Mouse (Mus musculus): Measurements from ENCODE around the gene Slc30a2. TPM values are rescaled to one million over a fixed set of nuclear protein-coding genes. Genes with fewer than 3 reads are reported as not detected.

The Slc30a2 gene
- not detected for polyA plus RNA-seq (2014; fragmentation: Illumina TruSeq; extraction: RNeasy Lipid Tissue Mini Kit (QIAGEN cat#74804); ENCODE audit: low read depth, low replicate concordance)

DNA sequence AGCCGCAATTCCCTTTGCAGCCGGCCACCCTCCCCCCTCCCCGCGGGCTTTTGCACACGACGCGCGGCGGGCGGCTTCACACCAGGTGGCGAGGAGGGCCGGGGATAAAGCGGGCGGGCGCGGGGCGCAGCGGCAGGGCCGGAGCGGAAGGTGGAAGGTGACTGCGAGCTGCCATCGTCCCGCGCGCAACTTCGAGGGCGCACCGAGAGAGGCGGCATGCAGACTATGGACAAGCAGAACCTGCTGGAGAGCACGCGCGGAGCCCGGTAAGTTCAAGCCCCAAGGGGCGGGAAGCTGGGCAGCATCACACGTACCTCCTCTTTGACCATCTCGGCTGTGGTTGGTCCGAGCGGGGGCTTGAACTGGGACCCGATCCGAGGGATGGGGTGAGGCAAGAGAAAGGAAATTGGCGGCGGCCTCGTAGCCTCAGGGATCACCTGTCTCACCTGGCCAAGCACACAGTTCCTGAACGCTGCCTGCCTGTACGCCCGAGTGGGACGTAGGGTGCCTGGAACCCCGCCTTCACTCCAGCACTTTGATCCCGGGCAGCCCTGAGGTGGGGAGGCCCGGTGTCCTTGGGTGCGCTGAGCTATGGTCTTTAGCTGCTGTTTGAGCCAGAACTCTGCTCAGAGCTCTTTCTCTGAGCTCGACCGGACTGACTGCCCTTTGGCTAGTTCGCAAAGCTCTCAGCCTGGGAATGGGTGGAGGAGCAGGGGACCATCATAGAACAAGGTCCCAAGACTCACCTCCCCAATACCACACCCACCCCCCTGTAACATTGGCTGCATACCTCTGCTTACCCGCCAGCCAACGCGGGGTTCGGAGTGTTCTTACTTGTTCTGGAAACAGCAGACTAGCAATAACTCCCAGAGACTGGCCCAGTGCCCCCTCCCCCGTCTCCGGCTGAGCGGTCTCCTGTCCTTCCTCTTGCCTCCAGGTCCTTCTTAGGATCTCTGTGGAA, at the start of gene Slc30a2:
Gene Slc30a2 (plus strand): TSS at position 111 of the 961 bp plus-strand sequence.

DNA sequence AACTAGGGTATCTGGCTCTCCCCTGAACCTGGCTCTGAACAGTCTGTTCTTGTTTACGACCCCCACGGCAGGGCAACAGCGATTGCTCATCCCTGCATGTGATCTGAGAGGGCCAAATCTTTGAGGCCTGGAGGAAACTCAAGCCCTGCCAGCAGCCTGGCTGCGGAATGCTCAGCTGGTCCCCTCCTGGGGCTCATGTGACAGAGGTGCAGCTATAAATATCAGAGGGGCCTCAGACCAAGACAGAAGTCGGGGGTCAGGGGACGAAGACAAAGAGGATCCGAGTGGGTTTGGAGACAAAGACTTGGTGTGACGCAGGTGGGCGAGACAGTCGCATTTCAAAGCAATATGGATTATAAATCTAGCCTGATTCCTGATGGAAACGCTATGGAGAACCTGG, 28.1 kb upstream of the Slc30a2 start, which contains the start of gene Trim63:
Gene Trim63 (plus strand): TSS at position 245 of the 400 bp plus-strand sequence.

DNA sequence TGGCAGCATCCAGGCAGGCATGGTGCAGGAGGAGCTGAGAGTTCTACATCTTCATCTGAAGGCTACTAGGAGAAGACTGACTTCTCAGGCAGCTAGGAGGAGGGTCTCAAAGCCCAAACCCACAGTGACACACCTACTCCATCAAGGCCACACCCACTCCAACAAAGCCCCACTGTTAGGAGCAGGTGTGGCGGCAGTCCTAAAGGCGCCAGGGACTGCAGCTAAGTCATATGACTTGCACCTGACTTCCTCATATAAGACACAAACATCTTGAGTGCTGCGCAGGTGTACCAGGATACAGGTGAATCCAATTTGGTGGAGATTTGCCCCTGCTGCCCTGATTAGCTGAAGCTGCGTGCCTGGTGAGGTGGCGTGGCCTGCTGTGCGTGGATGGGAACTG, 40.8 kb downstream of the Slc30a2 start, which contains the start of gene Extl1:
Gene Extl1 (minus strand): TSS at position 101 of the 400 bp plus-strand sequence.

DNA sequence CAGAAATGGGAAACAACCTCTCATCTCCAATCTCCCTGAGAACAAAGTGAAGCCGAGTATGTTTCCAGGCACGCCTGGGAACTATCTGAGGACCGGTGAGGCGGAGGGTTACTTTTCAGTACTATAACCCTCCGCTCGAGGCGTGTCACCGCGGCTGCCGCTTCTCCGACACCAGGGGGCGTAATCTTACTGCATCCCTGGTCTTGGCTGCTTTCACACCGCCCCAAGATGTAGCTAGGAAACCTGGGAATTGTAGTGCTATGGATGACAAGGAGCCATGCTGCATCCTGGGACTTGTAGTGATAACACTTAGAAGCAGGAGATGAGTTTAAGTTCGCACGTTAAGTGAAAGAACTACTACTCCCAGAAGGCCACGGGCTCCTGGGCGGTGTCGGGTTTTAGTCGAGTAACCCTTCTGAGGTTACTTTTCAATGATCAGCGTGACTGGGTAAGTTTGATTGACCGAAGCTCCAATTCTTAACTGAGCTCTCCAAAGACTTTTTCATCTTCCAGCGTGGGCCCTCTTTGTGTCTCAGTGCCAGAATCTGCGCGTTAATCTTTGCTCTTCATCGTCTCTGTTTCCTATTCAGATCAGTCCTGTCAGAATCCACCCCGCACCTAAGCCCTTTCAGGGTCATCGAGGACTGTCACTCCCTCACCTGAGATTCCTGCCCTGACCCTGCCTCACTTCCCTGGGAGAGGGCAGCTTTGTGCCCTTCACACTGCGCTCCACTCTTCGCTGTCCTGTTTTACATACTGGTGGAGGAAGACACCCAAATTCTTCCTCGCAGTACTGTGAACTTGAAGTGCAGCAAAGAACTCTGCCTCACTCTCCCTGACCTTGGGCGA, 53.2 kb downstream of the Slc30a2 start, which contains the start of gene Pafah2:
Gene Pafah2 (plus strand): TSS at position 344 of the 849 bp plus-strand sequence.

Other genes starting within 250 kb of the Slc30a2 start
- gene Cd52, start 248.1 kb upstream of the Slc30a2 start, polyA plus RNA-seq (2014; fragmentation: Illumina TruSeq; extraction: RNeasy Lipid Tissue Mini Kit (QIAGEN cat#74804); ENCODE audit: low read depth, low replicate concordance), result 9.6 TPM
- not detected for gene Ubxn11, start 240.6 kb upstream of the Slc30a2 start, polyA plus RNA-seq (2014; fragmentation: Illumina TruSeq; extraction: RNeasy Lipid Tissue Mini Kit (QIAGEN cat#74804); ENCODE audit: low read depth, low replicate concordance)
- 1.2 TPM for gene Sh3bgrl3, start 214.4 kb upstream of the Slc30a2 start, polyA plus RNA-seq (2014; fragmentation: Illumina TruSeq; extraction: RNeasy Lipid Tissue Mini Kit (QIAGEN cat#74804); ENCODE audit: low read depth, low replicate concordance)
- gene Cep85, start 156.1 kb upstream of the Slc30a2 start, polyA plus RNA-seq (2014; fragmentation: Illumina TruSeq; extraction: RNeasy Lipid Tissue Mini Kit (QIAGEN cat#74804); ENCODE audit: low read depth, low replicate concordance), result 20.6 TPM
- gene Gm7534, start 140.2 kb upstream of the Slc30a2 start, polyA plus RNA-seq (2014; fragmentation: Illumina TruSeq; extraction: RNeasy Lipid Tissue Mini Kit (QIAGEN cat#74804); ENCODE audit: low read depth, low replicate concordance), result not detected
- gene Catsper4, start 115.8 kb upstream of the Slc30a2 start, polyA plus RNA-seq (2014; fragmentation: Illumina TruSeq; extraction: RNeasy Lipid Tissue Mini Kit (QIAGEN cat#74804); ENCODE audit: low read depth, low replicate concordance), result not detected
- gene Cnksr1, start 104.8 kb upstream of the Slc30a2 start, polyA plus RNA-seq (2014; fragmentation: Illumina TruSeq; extraction: RNeasy Lipid Tissue Mini Kit (QIAGEN cat#74804); ENCODE audit: low read depth, low replicate concordance), result not detected
- gene E130218I03Rik, start 99.5 kb upstream of the Slc30a2 start, polyA plus RNA-seq (2014; fragmentation: Illumina TruSeq; extraction: RNeasy Lipid Tissue Mini Kit (QIAGEN cat#74804); ENCODE audit: low read depth, low replicate concordance), result not detected
- gene Zfp593, start 97.6 kb upstream of the Slc30a2 start, polyA plus RNA-seq (2014; fragmentation: Illumina TruSeq; extraction: RNeasy Lipid Tissue Mini Kit (QIAGEN cat#74804); ENCODE audit: low read depth, low replicate concordance), result 0.32 TPM
- not detected for gene Gm30191, start 96.2 kb upstream of the Slc30a2 start, polyA plus RNA-seq (2014; fragmentation: Illumina TruSeq; extraction: RNeasy Lipid Tissue Mini Kit (QIAGEN cat#74804); ENCODE audit: low read depth, low replicate concordance)
- gene Grrp1, start 89.1 kb upstream of the Slc30a2 start, polyA plus RNA-seq (2014; fragmentation: Illumina TruSeq; extraction: RNeasy Lipid Tissue Mini Kit (QIAGEN cat#74804); ENCODE audit: low read depth, low replicate concordance), result not detected
- 8.1 TPM for gene Pdik1l, start 55.3 kb upstream of the Slc30a2 start, polyA plus RNA-seq (2014; fragmentation: Illumina TruSeq; extraction: RNeasy Lipid Tissue Mini Kit (QIAGEN cat#74804); ENCODE audit: low read depth, low replicate concordance)
- gene Trim63, start 28.1 kb upstream of the Slc30a2 start, polyA plus RNA-seq (2014; fragmentation: Illumina TruSeq; extraction: RNeasy Lipid Tissue Mini Kit (QIAGEN cat#74804); ENCODE audit: low read depth, low replicate concordance), result not detected
- gene Extl1, start 40.7 kb downstream of the Slc30a2 start, polyA plus RNA-seq (2014; fragmentation: Illumina TruSeq; extraction: RNeasy Lipid Tissue Mini Kit (QIAGEN cat#74804); ENCODE audit: low read depth, low replicate concordance), result 0.19 TPM
- gene Pafah2, start 53.1 kb downstream of the Slc30a2 start, polyA plus RNA-seq (2014; fragmentation: Illumina TruSeq; extraction: RNeasy Lipid Tissue Mini Kit (QIAGEN cat#74804); ENCODE audit: low read depth, low replicate concordance), result 47.7 TPM
- 6.3 TPM for gene Stmn1, start 125.1 kb downstream of the Slc30a2 start, polyA plus RNA-seq (2014; fragmentation: Illumina TruSeq; extraction: RNeasy Lipid Tissue Mini Kit (QIAGEN cat#74804); ENCODE audit: low read depth, low replicate concordance)
- 5.0 TPM for gene Paqr7, start 153.5 kb downstream of the Slc30a2 start, polyA plus RNA-seq (2014; fragmentation: Illumina TruSeq; extraction: RNeasy Lipid Tissue Mini Kit (QIAGEN cat#74804); ENCODE audit: low read depth, low replicate concordance)
- not detected for gene Aunip, start 167.8 kb downstream of the Slc30a2 start, polyA plus RNA-seq (2014; fragmentation: Illumina TruSeq; extraction: RNeasy Lipid Tissue Mini Kit (QIAGEN cat#74804); ENCODE audit: low read depth, low replicate concordance)
- gene Mtfr1l, start 192.2 kb downstream of the Slc30a2 start, polyA plus RNA-seq (2014; fragmentation: Illumina TruSeq; extraction: RNeasy Lipid Tissue Mini Kit (QIAGEN cat#74804); ENCODE audit: low read depth, low replicate concordance), result 37.5 TPM
- gene Selenon, start 209.0 kb downstream of the Slc30a2 start, polyA plus RNA-seq (2014; fragmentation: Illumina TruSeq; extraction: RNeasy Lipid Tissue Mini Kit (QIAGEN cat#74804); ENCODE audit: low read depth, low replicate concordance), result 0.69 TPM